8 mouse cellular contexts compared by ENCODE assay signal in genomic region chr5:117138295-117138988, GRCm38 (mm10). TPM values are rescaled to one million over a fixed set of nuclear protein-coding genes. Genes with fewer than 3 reads are reported as not detected.
DNase-seq lines count a peak whose midpoint lies in the region.

No protein-coding gene starts in this region.

- intact Hi-C loops in heart, postnatal 36 days (cut with DNase I) = no loop called here

- DNase-seq in urinary bladder, postnatal 36 days (ENCODE audit: low spot score in 2 of 2) = peak; percentile 33 to 60
- DNase-seq in urinary bladder, postnatal 25 days (ENCODE audit: low spot score) = no peak
- DNase-seq in heart, postnatal 36 days = peak; percentile 60 to 65
- peak; percentile 79 to 88 for DNase-seq in lung, postnatal 4 days
- DNase-seq in thymus, postnatal 4 days = peak; percentile 55
- DNase-seq in neural tube, embryonic 10.5 days (ENCODE audit: extremely low spot score, low spot score) = no peak
- DNase-seq in layer of hippocampus, postnatal 14 days (ENCODE audit: low spot score in 2 of 2) = no peak
- DNase-seq in cerebellum, postnatal 36 days = no peak

RNA-seq across cellular contexts. Expression of gene Taok3, which starts 18.5 kb away (rescaled TPM):
- total RNA-seq in heart, postnatal 36 days (2021) = 1 to 10 TPM; 7.7 to 8.2 TPM
- total RNA-seq in layer of hippocampus, postnatal 14 days (2021) = 10 to 100 TPM; 58.2 to 58.9 TPM

RNA-seq across cellular contexts. Expression of gene Suds3, which starts 22.5 kb away (rescaled TPM):
- total RNA-seq in heart, postnatal 36 days (2021) = 10 to 100 TPM; 89.7 to 97.2 TPM
- 100 to 1,000 TPM in 1 of 2 experiments, 10 to 100 TPM in 1; 96.6 to 110 TPM for total RNA-seq in layer of hippocampus, postnatal 14 days (2021)

Comparison
In these comparisons a context has a peak if more than half of its experiments do, and no peak if none do; other contexts are left out.
1. DNase-seq: peak in urinary bladder, postnatal 36 days (2 of 2), heart, postnatal 36 days (2 of 2), lung, postnatal 4 days (2 of 2) and thymus, postnatal 4 days (single experiment); none in urinary bladder, postnatal 25 days (single experiment), neural tube, embryonic 10.5 days (single experiment), layer of hippocampus, postnatal 14 days (0 of 2) and cerebellum, postnatal 36 days (0 of 2).
2. RNA of gene Taok3, which starts 18.5 kb away (total RNA-seq): 58.2 to 58.9 TPM in layer of hippocampus, postnatal 14 days; 7.7 to 8.2 TPM in heart, postnatal 36 days; every median in the first group is over 4 times any median in the second.